Mouse (Mus musculus): Measurements from ENCODE around the gene Ncoa4. TPM values are rescaled to one million over a fixed set of nuclear protein-coding genes. Genes with fewer than 3 reads are reported as not detected.

Gene Ncoa4
- polyA plus RNA-seq, 1 experiment from 2014 or later = 126 TPM

- DNase-seq = no peak
- H3K4me2 ChIP-seq (ENCODE audit: low read length) = no peak overlapping the region
These were observed 4.7 kb downstream of the Ncoa4 start for GRCm38 (mm10) chr14:32164173-32165051.

DNA sequence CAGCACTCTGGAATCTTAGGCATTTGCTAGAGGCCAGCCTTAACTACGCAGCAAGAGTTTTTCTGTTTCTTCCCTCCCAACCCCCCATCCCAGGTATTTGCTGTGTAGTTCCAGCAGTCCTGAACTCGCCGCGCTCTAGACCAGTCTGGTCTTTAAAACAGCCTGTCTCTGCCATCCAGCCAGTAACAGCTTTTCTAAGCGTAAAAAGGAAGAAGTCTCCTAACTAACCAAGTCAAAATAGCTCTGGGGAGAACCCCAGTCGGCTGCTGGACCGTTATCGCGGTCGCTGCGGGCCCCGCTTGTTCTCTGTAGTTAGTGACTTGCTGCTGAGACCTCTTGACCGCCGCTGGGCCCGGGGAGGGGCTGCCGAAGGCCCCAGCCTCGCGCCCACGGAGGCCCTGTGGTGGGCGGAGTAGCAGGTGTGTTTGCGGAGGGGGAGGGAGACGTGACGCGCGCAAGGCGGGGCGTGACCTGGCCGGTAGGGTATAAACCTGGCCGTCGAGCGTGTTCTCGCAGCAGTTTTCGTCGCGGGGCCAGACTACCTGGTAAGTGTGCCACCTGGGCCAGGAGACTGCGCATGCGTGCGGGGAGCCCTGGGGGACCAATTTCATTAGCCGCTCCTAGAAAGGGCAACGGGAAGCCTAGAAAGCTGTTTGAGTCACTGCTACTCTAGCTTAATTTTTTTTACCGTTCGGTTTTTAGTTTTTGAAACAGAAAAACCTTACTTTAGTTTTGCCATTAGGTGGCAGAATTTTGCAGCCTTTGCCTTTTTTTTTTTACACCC, 5.8 kb downstream of the Ncoa4 start:
- DNase-seq = peak; percentile 78
- 1% methylated on average over 41 of the region's 42 CpGs for WGBS
- Histone ChIP-seq H3K27ac (replicated peaks; ENCODE audit: low read depth, low read length) (peak overlapping the region; percentile 32; the same call in 1 of the 2 replicates), H3K4me1 (ENCODE audit: control insufficient read depth, insufficient read depth, low read length) (peaks cover 20% of the 10 kb centered on the region), H3K27me3 (ENCODE audit: control insufficient read depth, insufficient read depth, low read length) (no peaks in the 10 kb centered on the region), H3K4me2 (ENCODE audit: low read length) (peak overlapping the region; percentile 96), H3K9me3 (ENCODE audit: control insufficient read depth, low read length) (no peaks in the 10 kb centered on the region), H3K36me3 (ENCODE audit: control insufficient read depth, insufficient read depth, low read length) (no peaks in the 10 kb centered on the region), H3K9ac (replicated peaks; ENCODE audit: low read length) (peak overlapping the region; percentile 51), H3K4me3 (replicated peaks; ENCODE audit: low read depth, low read length) (peak overlapping the region; percentile 41)
- no peak for ATAC-seq (ENCODE audit: low FRiP score, low TSS enrichment)

More at GRCm38 (mm10) chr14:32164173-32165051, 4.7 kb downstream of the Ncoa4 start:
- Histone ChIP-seq H3K27me3 (ENCODE audit: control insufficient read depth, insufficient read depth, low read length) (no peaks in the 10 kb centered on the region), H3K9me3 (ENCODE audit: control insufficient read depth, low read length) (no peaks in the 10 kb centered on the region), H3K4me1 (ENCODE audit: control insufficient read depth, insufficient read depth, low read length) (peaks cover 21% of the 10 kb centered on the region), H3K27ac (replicated peaks; ENCODE audit: low read depth, low read length) (no peak overlapping the region), H3K4me3 (replicated peaks; ENCODE audit: low read depth, low read length) (no peak overlapping the region), H3K9ac (replicated peaks; ENCODE audit: low read length) (no peak overlapping the region), H3K36me3 (ENCODE audit: control insufficient read depth, insufficient read depth, low read length) (no peaks in the 10 kb centered on the region)
- WGBS = 88% methylated on average over 8 of the region's 8 CpGs
- no peak for ATAC-seq (ENCODE audit: low FRiP score, low TSS enrichment)

- no peak for ATAC-seq (ENCODE audit: low FRiP score, low TSS enrichment)
- H3K4me1 ChIP-seq (ENCODE audit: control insufficient read depth, insufficient read depth, low read length) = peaks cover 14% of the 10 kb centered on the region
- peak overlapping the region; percentile 96 for H3K4me2 ChIP-seq (ENCODE audit: low read length)
- DNase-seq = no peak
- H3K27ac ChIP-seq (replicated peaks; ENCODE audit: low read depth, low read length) = no peak overlapping the region
- H3K4me3 ChIP-seq (replicated peaks; ENCODE audit: low read depth, low read length) = peak overlapping the region; percentile 41
- no peaks in the 10 kb centered on the region for H3K9me3 ChIP-seq (ENCODE audit: control insufficient read depth, low read length)
- H3K36me3 ChIP-seq (ENCODE audit: control insufficient read depth, insufficient read depth, low read length) = no peaks in the 10 kb centered on the region
- no peak overlapping the region for H3K9ac ChIP-seq (replicated peaks; ENCODE audit: low read length)
- H3K27me3 ChIP-seq (ENCODE audit: control insufficient read depth, insufficient read depth, low read length) = no peaks in the 10 kb centered on the region
- WGBS = 74% methylated on average over 2 of the region's 2 CpGs
These were observed 6.4 kb downstream of the Ncoa4 start for GRCm38 (mm10) chr14:32166062-32166441.

DNA sequence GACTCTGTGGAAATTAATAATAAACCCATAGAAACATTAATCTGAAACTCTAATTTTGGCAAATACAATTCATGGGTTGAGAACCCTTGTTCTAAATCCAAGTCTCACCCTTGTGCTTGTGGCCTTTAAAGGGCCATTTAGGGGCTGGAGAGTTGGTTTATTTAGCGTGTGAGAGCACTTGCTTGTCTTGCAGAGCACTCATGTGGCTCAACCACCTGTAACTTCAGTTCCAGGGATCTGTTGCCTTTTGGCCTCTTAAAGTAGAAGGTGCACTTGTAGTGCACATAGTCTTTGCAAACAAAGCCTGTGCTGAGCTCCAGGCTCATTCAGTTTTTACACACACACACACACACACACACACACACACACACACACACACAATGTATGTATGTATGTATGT, 7.2 kb downstream of the Ncoa4 start:
- H3K4me2 ChIP-seq (ENCODE audit: low read length) = no peak overlapping the region
- no peaks in the 10 kb centered on the region for H3K27me3 ChIP-seq (ENCODE audit: control insufficient read depth, insufficient read depth, low read length)
- no peak for ATAC-seq (ENCODE audit: low FRiP score, low TSS enrichment)
- no peak overlapping the region for H3K9ac ChIP-seq (replicated peaks; ENCODE audit: low read length)
- H3K4me1 ChIP-seq (ENCODE audit: control insufficient read depth, insufficient read depth, low read length) = peaks cover 9% of the 10 kb centered on the region
- H3K27ac ChIP-seq (replicated peaks; ENCODE audit: low read depth, low read length) = no peak overlapping the region
- peaks cover 3% of the 10 kb centered on the region; the same call in 1 of the 2 replicates for H3K36me3 ChIP-seq (ENCODE audit: control insufficient read depth, insufficient read depth, low read length)
- no peak for DNase-seq
- H3K4me3 ChIP-seq (replicated peaks; ENCODE audit: low read depth, low read length) = no peak overlapping the region
- WGBS = 87% methylated on average over 1 of the region's 1 CpGs
- no peaks in the 10 kb centered on the region for H3K9me3 ChIP-seq (ENCODE audit: control insufficient read depth, low read length)

GRCm38 (mm10) chr14:32167326-32167725, 7.7 kb downstream of the Ncoa4 start:
- Histone ChIP-seq H3K9me3 (ENCODE audit: control insufficient read depth, low read length) (no peaks in the 10 kb centered on the region), H3K9ac (replicated peaks; ENCODE audit: low read length) (no peak overlapping the region), H3K27ac (replicated peaks; ENCODE audit: low read depth, low read length) (no peak overlapping the region), H3K36me3 (ENCODE audit: control insufficient read depth, insufficient read depth, low read length) (peaks cover 7% of the 10 kb centered on the region; the same call in 1 of the 2 replicates), H3K4me3 (replicated peaks; ENCODE audit: low read depth, low read length) (no peak overlapping the region), H3K4me2 (ENCODE audit: low read length) (no peak overlapping the region), H3K4me1 (ENCODE audit: control insufficient read depth, insufficient read depth, low read length) (peaks cover 9% of the 10 kb centered on the region), H3K27me3 (ENCODE audit: control insufficient read depth, insufficient read depth, low read length) (no peaks in the 10 kb centered on the region)
- ATAC-seq (ENCODE audit: low FRiP score, low TSS enrichment) = no peak
- DNase-seq = no peak
- WGBS = 92% methylated on average over 5 of the region's 5 CpGs

DNA sequence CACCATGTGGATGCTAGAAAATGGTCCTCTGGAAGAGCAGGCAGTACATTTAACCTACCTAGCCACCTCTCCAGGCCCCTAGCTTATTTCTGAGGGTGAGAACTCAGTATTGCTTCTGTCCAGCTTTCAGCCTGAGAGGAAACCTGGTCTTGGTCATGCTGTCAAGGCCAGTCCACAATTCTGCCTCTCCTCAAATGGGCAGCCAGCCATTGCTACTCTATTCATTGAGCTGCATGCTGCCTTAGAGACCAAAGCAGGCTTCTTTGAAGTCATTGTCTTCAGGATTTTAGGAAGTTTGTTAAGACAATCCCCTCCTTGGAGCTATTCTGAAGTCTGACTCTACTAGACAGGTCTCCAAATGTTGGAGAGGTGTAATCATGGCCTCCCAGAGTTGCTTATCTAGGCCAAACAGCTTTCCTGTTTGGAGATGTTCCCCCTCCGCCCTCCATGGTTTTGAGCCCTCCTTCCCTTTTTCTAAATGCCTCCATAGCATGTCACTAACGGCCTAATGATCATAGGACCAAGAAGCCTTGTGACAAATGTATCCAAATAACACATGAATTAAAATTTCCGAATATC, 9.1 kb downstream of the Ncoa4 start:
- peaks cover 20% of the 10 kb centered on the region for H3K36me3 ChIP-seq (ENCODE audit: control insufficient read depth, insufficient read depth, low read length)
- H3K27ac ChIP-seq (replicated peaks; ENCODE audit: low read depth, low read length) = no peak overlapping the region
- peaks cover 9% of the 10 kb centered on the region for H3K4me1 ChIP-seq (ENCODE audit: control insufficient read depth, insufficient read depth, low read length)
- ATAC-seq (ENCODE audit: low FRiP score, low TSS enrichment) (no peak), DNase-seq (peak; percentile 6)
- H3K4me3 ChIP-seq (replicated peaks; ENCODE audit: low read depth, low read length) = no peak overlapping the region
- H3K9me3 ChIP-seq (ENCODE audit: control insufficient read depth, low read length) = no peaks in the 10 kb centered on the region
- no peak overlapping the region for H3K4me2 ChIP-seq (ENCODE audit: low read length)
- no peaks in the 10 kb centered on the region for H3K27me3 ChIP-seq (ENCODE audit: control insufficient read depth, insufficient read depth, low read length)
- 70% methylated on average over 3 of the region's 3 CpGs for WGBS
- no peak overlapping the region for H3K9ac ChIP-seq (replicated peaks; ENCODE audit: low read length)

DNA sequence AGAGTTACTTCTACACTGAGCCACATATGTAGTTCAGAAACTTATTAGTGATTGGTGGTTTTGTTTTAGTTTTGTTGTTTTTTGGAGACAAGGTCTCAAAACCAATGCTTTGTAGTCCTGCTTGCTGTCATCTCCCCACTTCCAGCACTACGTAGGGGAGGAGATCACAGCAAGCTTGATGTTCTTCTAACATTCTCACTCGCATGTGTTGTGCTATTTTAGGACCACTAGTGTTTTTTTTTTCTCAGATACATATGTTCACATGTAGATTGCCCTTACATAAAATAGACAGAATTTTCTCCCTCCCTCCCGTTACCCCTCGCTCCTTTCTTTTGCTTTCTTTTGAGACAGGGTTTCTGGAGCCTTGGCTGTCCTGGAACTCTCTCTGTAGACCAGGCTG, 10.5 kb downstream of the Ncoa4 start:
- 96% methylated on average over 4 of the region's 4 CpGs for WGBS
- Histone ChIP-seq H3K4me1 (ENCODE audit: control insufficient read depth, insufficient read depth, low read length) (peaks cover 6% of the 10 kb centered on the region), H3K4me2 (ENCODE audit: low read length) (no peak overlapping the region), H3K36me3 (ENCODE audit: control insufficient read depth, insufficient read depth, low read length) (peaks cover 30% of the 10 kb centered on the region), H3K9ac (replicated peaks; ENCODE audit: low read length) (no peak overlapping the region), H3K27ac (replicated peaks; ENCODE audit: low read depth, low read length) (no peak overlapping the region), H3K4me3 (replicated peaks; ENCODE audit: low read depth, low read length) (no peak overlapping the region), H3K9me3 (ENCODE audit: control insufficient read depth, low read length) (no peaks in the 10 kb centered on the region), H3K27me3 (ENCODE audit: control insufficient read depth, insufficient read depth, low read length) (no peaks in the 10 kb centered on the region)
- DNase-seq (no peak), ATAC-seq (ENCODE audit: low FRiP score, low TSS enrichment) (no peak)

- no peak for DNase-seq
- no peak overlapping the region for H3K4me2 ChIP-seq (ENCODE audit: low read length)
- no peak overlapping the region for H3K9ac ChIP-seq (replicated peaks; ENCODE audit: low read length)
- no peaks in the 10 kb centered on the region for H3K9me3 ChIP-seq (ENCODE audit: control insufficient read depth, low read length)
- whole genome bisulfite sequencing = 94% methylated on average over 2 of the region's 2 CpGs
- no peaks in the 10 kb centered on the region for H3K27me3 ChIP-seq (ENCODE audit: control insufficient read depth, insufficient read depth, low read length)
- no peaks in the 10 kb centered on the region for H3K4me1 ChIP-seq (ENCODE audit: control insufficient read depth, insufficient read depth, low read length)
- no peak overlapping the region for H3K4me3 ChIP-seq (replicated peaks; ENCODE audit: low read depth, low read length)
- no peak overlapping the region for H3K27ac ChIP-seq (replicated peaks; ENCODE audit: low read depth, low read length)
- H3K36me3 ChIP-seq (ENCODE audit: control insufficient read depth, insufficient read depth, low read length) = peaks cover 52% of the 10 kb centered on the region
- ATAC-seq (ENCODE audit: low FRiP score, low TSS enrichment) = no peak
These were observed 15.6 kb downstream of the Ncoa4 start for GRCm38 (mm10) chr14:32175310-32175709.

Measured in midbrain, embryonic 14.5 days (tissue).